Mouse (Mus musculus) C2C12 (cell line): ENCODE measurements at regions not wholly inside any gene's neighbourhood (a gene's known extent, or its start where the extent isn't known, plus 50 kb on each side); places are given as distances from the start of the nearest gene placed in this dataset.

Experiments used
- H3K27me3 ChIP-seq: one replicate; pipeline ENCODE4 v1.6.1; 2011; ENCODE audit not compliant: control insufficient read depth, insufficient read depth, insufficient read length
- H3K36me3 ChIP-seq: one replicate; pipeline ENCODE4 v1.6.1; 2011; ENCODE audit not compliant: control insufficient read depth, insufficient read depth
- H3K4me3 ChIP-seq: one replicate; pipeline ENCODE4 v1.5.1; 2011; ENCODE audit warnings: mild to moderate bottlenecking, control low read depth; ENCODE audit not compliant: poor library complexity, insufficient read depth, severe bottlenecking
- H3K79me2 ChIP-seq: one replicate; pipeline ENCODE4 v1.6.1; 2011; ENCODE audit not compliant: control insufficient read depth, insufficient read depth
- H3K79me3 ChIP-seq: one replicate; pipeline ENCODE4 v1.6.1; 2011; ENCODE audit warnings: low read depth, control low read depth
- H3ac ChIP-seq: one replicate; pipeline ENCODE3; 2011; ENCODE audit warnings: low read depth; ENCODE audit not compliant: control insufficient read depth, insufficient read length
- CEBPB ChIP-seq: IDR thresholded peaks from one replicate; pipeline ENCODE4 v1.6.1; 2011; ENCODE audit warnings: low read depth, mild to moderate bottlenecking, control low read depth, moderate library complexity
- CTCF ChIP-seq: IDR thresholded peaks from one replicate; pipeline ENCODE4 v1.5.1; 2011; ENCODE audit not compliant: control insufficient read depth, insufficient read depth, insufficient read length
- FOSL1 ChIP-seq: IDR thresholded peaks from one replicate; pipeline ENCODE4 v1.8.0; 2011; ENCODE audit warnings: mild to moderate bottlenecking, low read length; ENCODE audit not compliant: poor library complexity, insufficient read depth, severe bottlenecking
- MAX ChIP-seq: IDR thresholded peaks from one replicate; pipeline ENCODE4 v1.6.1; 2011; ENCODE audit warnings: mild to moderate bottlenecking, control low read depth
- MYOD1 ChIP-seq: IDR thresholded peaks from one replicate; pipeline ENCODE4 v1.6.1; 2011; ENCODE audit warnings: low read depth; ENCODE audit not compliant: control insufficient read depth, insufficient read length
- MYOG ChIP-seq: IDR thresholded peaks from one replicate; pipeline ENCODE4 v1.6.1; 2011; ENCODE audit not compliant: control insufficient read depth, insufficient read length; ENCODE audit errors: extremely low read depth
- USF1 ChIP-seq: IDR thresholded peaks from one replicate; pipeline ENCODE4 v1.6.1; 2011; ENCODE audit warnings: low read depth, mild to moderate bottlenecking, control low read depth, moderate library complexity

DNA sequence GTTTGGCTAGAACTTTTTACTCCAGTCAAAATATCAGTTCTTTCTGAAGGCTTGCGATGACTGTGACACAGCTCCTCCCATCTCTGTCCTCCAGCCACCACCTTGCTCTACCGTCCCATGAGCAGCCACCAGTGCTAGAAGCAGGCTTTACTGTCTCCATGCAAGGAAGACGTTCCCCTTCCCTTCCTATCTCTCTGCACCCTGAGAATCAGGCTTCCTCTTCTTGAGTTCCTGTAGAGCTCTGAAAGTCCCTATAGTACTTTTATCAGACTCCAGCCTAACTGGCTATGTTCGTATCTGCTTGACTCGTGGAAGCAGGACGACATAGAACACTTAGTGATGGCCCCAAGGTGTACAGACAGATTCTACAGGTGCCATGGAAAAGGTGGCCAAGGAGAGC is 173.2 kb downstream of the Irs2 start:
- Histone ChIP-seq H3K4me3 (no peak overlapping the region), H3K27me3 (peaks cover 14% of the 10 kb centered on the region), H3K36me3 (no peaks in the 10 kb centered on the region), H3K79me2 (no peaks in the 10 kb centered on the region), H3K79me3 (no peaks in the 10 kb centered on the region), H3ac (no peak overlapping the region)
- no peak for TF ChIP-seq CEBPB
- no peak for TF ChIP-seq MAX
- no peak for TF ChIP-seq MYOD1
- TF ChIP-seq USF1 = no peak
- TF ChIP-seq FOSL1 = no peak
- no peak for TF ChIP-seq MYOG
- TF ChIP-seq CTCF = no peak

DNA sequence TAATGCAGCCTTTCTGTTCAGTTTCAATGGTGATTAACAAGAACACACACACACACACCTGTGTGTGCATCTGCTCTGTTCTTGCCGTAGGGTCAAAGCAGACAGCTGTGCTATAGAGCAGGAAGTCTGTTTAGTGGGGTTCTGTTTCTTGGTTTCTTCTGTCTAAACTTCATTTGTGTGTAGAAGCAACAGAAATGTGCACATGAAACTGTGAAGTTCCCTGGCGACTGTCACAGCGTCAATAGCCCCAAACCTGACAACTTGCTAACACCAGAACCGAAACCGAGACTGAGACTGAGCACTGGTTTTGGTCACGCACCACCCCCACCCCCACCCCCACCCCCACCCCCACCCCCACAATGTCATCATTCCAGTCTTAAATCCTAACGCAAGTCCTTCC is 176.4 kb downstream of the Irs2 start:
- H3K79me2 ChIP-seq = no peaks in the 10 kb centered on the region
- no peak for TF ChIP-seq MYOG
- no peak for TF ChIP-seq USF1
- no peak for TF ChIP-seq CTCF
- TF ChIP-seq CEBPB = no peak
- TF ChIP-seq MAX = no peak
- TF ChIP-seq FOSL1 = no peak
- TF ChIP-seq MYOD1 = no peak
- peaks cover 12% of the 10 kb centered on the region for H3K27me3 ChIP-seq
- H3ac ChIP-seq = no peak overlapping the region
- H3K4me3 ChIP-seq = no peak overlapping the region
- H3K79me3 ChIP-seq = no peaks in the 10 kb centered on the region
- no peaks in the 10 kb centered on the region for H3K36me3 ChIP-seq

DNA sequence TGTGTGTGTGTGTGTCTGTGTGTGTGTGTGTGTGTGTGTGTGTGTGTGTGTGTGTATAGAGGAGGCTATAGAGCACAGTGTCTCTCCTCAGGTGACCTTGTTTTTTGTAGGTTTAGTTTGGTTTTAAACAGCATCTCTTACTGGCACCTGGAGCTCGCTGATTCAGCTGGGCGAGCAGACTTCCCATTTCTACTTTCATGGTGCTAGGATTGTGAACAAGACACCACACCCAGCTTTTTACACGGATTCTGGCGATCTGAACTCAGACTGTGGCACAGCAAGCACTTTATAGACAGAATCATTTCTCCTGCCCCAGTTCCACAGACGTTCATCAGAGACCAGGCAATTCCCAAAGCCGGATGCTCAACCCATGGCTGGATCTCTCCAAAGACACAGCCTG is 177.0 kb downstream of the Irs2 start:
- no peaks in the 10 kb centered on the region for H3K79me3 ChIP-seq
- no peak for TF ChIP-seq MYOG
- no peak for TF ChIP-seq FOSL1
- TF ChIP-seq CTCF = no peak
- TF ChIP-seq CEBPB = no peak
- no peak for TF ChIP-seq MAX
- TF ChIP-seq USF1 = no peak
- TF ChIP-seq MYOD1 = no peak
- no peak overlapping the region for H3ac ChIP-seq
- no peak overlapping the region for H3K4me3 ChIP-seq
- peaks cover 17% of the 10 kb centered on the region for H3K27me3 ChIP-seq
- no peaks in the 10 kb centered on the region for H3K36me3 ChIP-seq
- H3K79me2 ChIP-seq = no peaks in the 10 kb centered on the region

DNA sequence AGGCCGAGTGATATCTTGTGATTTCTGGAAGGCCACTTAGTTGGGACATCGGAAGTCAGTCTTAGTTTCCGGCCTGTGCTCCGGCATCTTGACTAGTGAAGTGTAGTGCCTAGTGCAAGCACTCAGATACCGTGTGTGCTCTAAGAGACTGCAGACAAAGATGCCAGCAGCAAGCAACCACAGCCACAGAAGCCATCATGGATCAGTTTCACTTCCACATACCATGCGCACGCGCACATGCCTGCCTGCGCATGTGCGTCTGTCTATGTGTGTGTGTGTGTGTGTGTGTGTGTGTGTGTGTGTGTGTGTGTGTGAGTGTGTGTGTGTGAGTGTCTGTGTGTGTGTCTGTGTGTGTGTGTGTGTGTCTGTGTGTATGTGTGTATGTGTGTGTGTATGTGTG is 177.4 kb downstream of the Irs2 start:
- Histone ChIP-seq H3K4me3 (no peak overlapping the region), H3ac (no peak overlapping the region), H3K79me2 (no peaks in the 10 kb centered on the region), H3K79me3 (no peaks in the 10 kb centered on the region), H3K27me3 (peaks cover 20% of the 10 kb centered on the region), H3K36me3 (no peaks in the 10 kb centered on the region)
- TF ChIP-seq MYOG (no peak), USF1 (no peak), MYOD1 (no peak), MAX (no peak), CEBPB (no peak), FOSL1 (no peak), CTCF (no peak)

DNA sequence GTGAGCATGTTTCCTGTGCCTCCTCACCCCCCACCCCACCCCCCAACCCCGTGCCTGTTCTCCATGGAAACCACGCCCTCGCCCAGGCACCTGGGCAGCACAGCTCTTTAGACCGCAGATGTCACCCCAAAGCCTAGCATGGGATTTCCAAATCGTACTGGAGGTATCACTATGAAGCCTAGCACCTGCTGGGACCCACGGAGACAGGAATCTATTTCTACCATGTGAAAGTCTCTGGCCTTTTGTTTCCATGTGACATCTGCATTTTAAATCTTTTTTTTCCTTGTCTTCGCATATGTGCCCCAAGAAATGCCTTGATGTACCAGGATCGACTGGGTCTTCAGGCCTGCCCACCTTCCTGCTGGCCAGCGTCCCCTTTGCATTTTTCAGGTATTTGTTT is 179.7 kb downstream of the Irs2 start:
- Histone ChIP-seq H3K27me3 (peaks cover 20% of the 10 kb centered on the region), H3K4me3 (no peak overlapping the region), H3ac (no peak overlapping the region), H3K36me3 (no peaks in the 10 kb centered on the region), H3K79me2 (no peaks in the 10 kb centered on the region), H3K79me3 (no peaks in the 10 kb centered on the region)
- no peak for TF ChIP-seq MYOD1
- no peak for TF ChIP-seq MAX
- no peak for TF ChIP-seq FOSL1
- no peak for TF ChIP-seq CTCF
- TF ChIP-seq CEBPB = no peak

DNA sequence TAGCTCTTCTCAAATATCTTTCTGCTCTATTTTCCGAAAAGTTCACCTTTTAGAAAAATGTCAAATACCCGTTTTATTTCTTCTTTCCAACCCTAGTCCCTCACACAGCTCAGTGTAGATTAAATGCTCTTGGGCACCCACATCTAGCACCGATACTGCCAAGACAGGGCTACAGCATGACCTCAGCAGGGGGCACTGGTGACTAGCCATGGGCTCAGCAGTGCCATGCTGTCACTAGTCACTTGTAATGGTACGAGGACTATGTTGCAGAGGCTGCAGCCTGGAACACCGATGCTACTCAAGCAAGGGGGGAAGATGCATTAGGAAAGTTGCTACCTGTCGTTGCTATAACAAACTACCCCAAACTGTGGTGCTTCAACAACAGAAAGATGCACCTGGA is 180.7 kb downstream of the Irs2 start:
- TF ChIP-seq USF1 = no peak
- TF ChIP-seq CTCF = peak; percentile 37
- no peaks in the 10 kb centered on the region for H3K79me3 ChIP-seq
- H3K27me3 ChIP-seq = peaks cover 20% of the 10 kb centered on the region
- H3K36me3 ChIP-seq = no peaks in the 10 kb centered on the region
- no peaks in the 10 kb centered on the region for H3K79me2 ChIP-seq
- no peak overlapping the region for H3ac ChIP-seq
- no peak overlapping the region for H3K4me3 ChIP-seq
